Mouse (Mus musculus): ENCODE measurements at regions not wholly inside any gene's neighbourhood (a gene's known extent, or its start where the extent isn't known, plus 50 kb on each side); places are given as distances from the start of the nearest gene placed in this dataset.

- H3K27ac ChIP-seq (ENCODE audit: insufficient read depth, low read length): no peak overlapping the region
- H3K4me3 ChIP-seq (ENCODE audit: insufficient read depth, low read length): no peak overlapping the region
- peaks cover 9% of the 10 kb centered on the region for H3K4me1 ChIP-seq (ENCODE audit: control insufficient read depth, insufficient read depth, low read length)
- TF ChIP-seq POLR2A (IDR thresholded peaks at IDR 0.05; ENCODE audit: low read depth, low read length): no peak
- TF ChIP-seq CTCF (IDR thresholded peaks at IDR 0.05; ENCODE audit: borderline replicate concordance, insufficient read depth, low read length): no peak
These were observed 54.8 kb upstream of the Usp27x start for GRCm38 (mm10) chrX:7430456-7430855.

DNA sequence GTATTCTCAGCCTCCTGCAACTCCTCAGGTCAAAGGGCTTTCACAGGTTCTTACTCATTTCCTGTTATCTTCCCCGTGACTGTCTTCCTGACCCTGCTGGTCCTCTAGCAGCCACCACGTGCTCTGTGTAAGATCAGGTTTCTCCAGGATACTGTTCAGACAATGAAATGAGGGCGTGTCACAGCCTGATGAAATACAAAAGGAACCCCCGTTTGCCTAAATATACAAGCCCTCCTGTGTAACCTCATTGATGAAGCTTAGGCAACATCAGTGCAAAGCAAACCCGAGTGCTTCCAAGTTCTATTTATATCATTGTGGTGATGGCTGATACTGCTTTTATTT lies 53.9 kb upstream of the Usp27x start:
- H3K27ac ChIP-seq (ENCODE audit: insufficient read depth, low read length): no peak overlapping the region
- TF ChIP-seq CTCF (IDR thresholded peaks at IDR 0.05; ENCODE audit: borderline replicate concordance, insufficient read depth, low read length) (no peak), POLR2A (IDR thresholded peaks at IDR 0.05; ENCODE audit: low read depth, low read length) (no peak)

DNA sequence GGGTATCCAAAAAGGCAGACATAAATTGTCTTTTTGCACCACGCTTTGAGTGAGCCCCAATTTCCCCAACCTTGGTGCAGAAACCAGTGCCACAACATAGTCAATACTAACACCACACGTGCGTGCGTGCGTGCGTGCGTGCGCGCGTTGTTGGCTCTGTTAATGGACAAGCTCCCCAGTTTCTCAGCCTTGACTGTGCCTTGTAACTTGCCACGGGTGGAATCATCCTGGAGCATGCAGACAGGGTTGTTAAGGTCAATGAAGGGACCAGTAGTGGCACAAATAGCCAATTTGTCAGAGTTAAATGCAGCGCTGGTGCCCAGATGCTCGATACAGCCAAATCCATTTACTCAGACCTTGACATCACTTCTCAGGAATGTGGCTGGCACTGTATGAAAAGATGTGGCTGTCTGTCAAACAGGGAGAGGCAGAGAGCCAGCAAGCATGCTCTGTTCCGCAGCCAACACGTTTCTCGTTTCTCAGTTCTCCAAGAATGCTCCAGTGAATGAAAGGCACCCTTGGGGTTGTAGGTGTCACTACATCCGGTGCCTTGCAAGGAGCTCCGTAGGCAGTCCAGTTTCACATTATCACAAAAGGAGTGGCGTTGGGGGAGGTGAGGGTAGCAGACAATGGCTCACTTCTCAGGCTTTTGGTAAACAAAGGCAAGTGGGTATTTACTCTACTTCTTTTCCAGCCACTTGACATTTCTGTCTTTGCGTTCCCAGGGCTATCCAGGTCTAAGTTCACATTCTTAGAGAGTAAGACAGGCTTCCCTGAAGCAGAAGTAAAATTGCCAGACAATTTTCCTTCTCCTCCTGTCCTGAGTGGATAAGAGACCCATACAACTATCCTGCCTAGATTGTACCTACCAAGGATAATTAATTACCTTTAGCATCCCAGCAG lies 53.2 kb upstream of the Usp27x start:
- Histone ChIP-seq H3K4me3 (ENCODE audit: insufficient read depth, low read length) (no peak overlapping the region), H3K4me1 (ENCODE audit: control insufficient read depth, insufficient read depth, low read length) (peaks cover 9% of the 10 kb centered on the region), H3K27ac (ENCODE audit: insufficient read depth, low read length) (no peak overlapping the region)
- TF ChIP-seq CTCF (IDR thresholded peaks at IDR 0.05; ENCODE audit: borderline replicate concordance, insufficient read depth, low read length) (no peak), POLR2A (IDR thresholded peaks at IDR 0.05; ENCODE audit: low read depth, low read length) (no peak)

More for the DNA sequence above, 53.9 kb upstream of the Usp27x start:
- Histone ChIP-seq H3K4me3 (ENCODE audit: insufficient read depth, low read length) (no peak overlapping the region), H3K4me1 (ENCODE audit: control insufficient read depth, insufficient read depth, low read length) (peaks cover 9% of the 10 kb centered on the region)

Measured in embryonic fibroblast, embryonic 13.5 days (primary cell).